In the genomic region with DNA sequence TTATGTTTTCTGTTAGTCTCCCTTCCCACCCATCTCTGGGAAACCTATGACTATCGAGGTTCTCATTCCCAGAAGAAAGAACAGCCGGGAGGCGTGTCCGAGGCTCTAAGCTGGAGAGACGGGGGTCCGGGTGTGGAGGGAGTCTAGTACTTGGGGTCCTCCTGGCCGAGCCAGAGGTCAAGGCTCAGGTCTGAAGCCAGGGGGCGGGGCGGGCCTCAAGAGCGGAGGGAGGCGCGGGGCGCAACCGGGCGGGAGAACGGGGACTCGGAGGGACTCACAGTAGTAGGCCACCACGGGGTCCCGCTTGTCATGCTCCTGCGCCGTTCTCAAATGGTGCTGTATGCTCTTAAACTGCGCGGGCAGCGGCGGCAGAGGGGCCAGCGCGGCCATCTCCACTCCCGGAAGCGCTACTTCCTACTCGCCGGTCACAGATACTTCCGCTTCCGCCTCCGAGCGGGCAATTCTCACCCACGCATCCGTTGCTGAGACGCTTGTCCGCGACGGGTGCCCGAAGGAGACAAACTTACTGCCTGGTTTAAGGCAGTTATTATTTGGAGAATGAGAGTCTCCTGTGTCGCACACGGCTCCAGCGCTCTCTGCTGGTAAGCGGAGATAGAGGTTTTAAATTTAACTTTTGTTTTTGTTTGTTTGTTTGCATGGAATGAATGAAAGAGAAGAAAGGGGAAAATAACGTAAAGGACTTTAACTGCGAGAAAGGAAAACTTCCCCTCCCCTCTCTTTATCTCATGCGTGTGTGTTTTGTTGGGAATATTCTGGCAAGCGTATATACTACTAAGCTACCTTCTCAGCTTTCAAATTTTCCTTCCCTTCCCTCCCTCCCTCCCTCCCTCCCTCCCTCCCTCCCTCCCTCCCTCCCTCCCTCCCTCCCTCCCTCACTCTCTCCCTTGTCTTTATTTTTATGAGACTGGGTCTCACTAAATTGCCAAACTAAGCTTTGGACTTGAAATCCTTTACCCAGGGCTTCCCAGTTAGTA, we compare ENCODE assay signal across 1 mouse cellular context.
TF ChIP-seq lines count a peak whose summit lies in the region.

A gene (minus strand): TSS at position 489 of the 995 bp plus-strand sequence.
A gene (plus strand): TSS at position 520 of the 995 bp plus-strand sequence.

TF ChIP-seq in MEL, 35 proteins besides CTCF, POLR2A, EP300 and RAD21 (continued from another document):
- TF ChIP-seq MYC (IDR thresholded peaks at IDR 0.05; ENCODE audit: low read depth, low read length) (0 out of 2 replicates have a peak, but pooled peaks have one; percentile 39), USF2 (IDR thresholded peaks at IDR 0.05; ENCODE audit: borderline replicate concordance in 1 of 2, insufficient read depth in 1 of 2, low read depth in 1 of 2, low read length in 2 of 2) (no peak), POLR2AphosphoS2 (IDR thresholded peaks at IDR 0.05; ENCODE audit: low read length) (no peak; the same call in 1 of the 2 replicates), ETS1 (IDR thresholded peaks at IDR 0.05; ENCODE audit: low read depth, low read length) (peak; percentile 69; the same call in 1 of the 2 replicates), RCOR1 (IDR thresholded peaks at IDR 0.05; ENCODE audit: low read depth, low read length) (peak; percentile 40; the same call in 1 of the 2 replicates), MXI1 (IDR thresholded peaks at IDR 0.05; ENCODE audit: low read depth, low read length) (peak; percentile 74), BHLHE40 (IDR thresholded peaks at IDR 0.05; ENCODE audit: borderline replicate concordance, low read depth, low read length) (0 out of 2 replicates have a peak, but pooled peaks have one; percentile 36), MYB (IDR thresholded peaks at IDR 0.05; ENCODE audit: low read depth, low read length) (peak; percentile 88), TCF12 (IDR thresholded peaks at IDR 0.05; ENCODE audit: low read depth, low read length) (peak; percentile 63; the same call in 1 of the 2 replicates), ELF1 (IDR thresholded peaks at IDR 0.05; ENCODE audit: low read depth, low read length) (peak; percentile 100), TBP (IDR thresholded peaks at IDR 0.05; ENCODE audit: low read depth, low read length) (0 out of 2 replicates have a peak, but pooled peaks have one; percentile 56), E2F4 (IDR thresholded peaks at IDR 0.05; ENCODE audit: borderline replicate concordance, low read depth, low read length) (no peak; the same call in 1 of the 2 replicates), GABPA (IDR thresholded peaks at IDR 0.05; ENCODE audit: low read depth, low read length) (no peak), SMC3 (IDR thresholded peaks at IDR 0.05; ENCODE audit: low read depth, low read length) (peak; percentile 81), ZC3H11A (IDR thresholded peaks at IDR 0.05; ENCODE audit: low read depth, low read length) (peak; percentile 57), CHD1 (IDR thresholded peaks at IDR 0.05; ENCODE audit: low read depth, low read length) (no peak; the same call in 1 of the 2 replicates), ZMIZ1 (IDR thresholded peaks at IDR 0.05; ENCODE audit: low read depth, low read length) (peak; percentile 33; the same call in 1 of the 2 replicates), HCFC1 (IDR thresholded peaks at IDR 0.05; ENCODE audit: low read depth, low read length) (peak; percentile 93), POLR2AphosphoS5 (IDR thresholded peaks at IDR 0.05; ENCODE audit: borderline replicate concordance, low read depth, low read length) (no peak), USF1 (IDR thresholded peaks at IDR 0.05; ENCODE audit: low read depth, low read length) (0 out of 2 replicates have a peak, but pooled peaks have one; percentile 17), UBTF (IDR thresholded peaks at IDR 0.05; ENCODE audit: borderline replicate concordance, insufficient read depth, low read depth, low read length) (no peak), GATA1 (IDR thresholded peaks at IDR 0.05; ENCODE audit: low read depth, low read length) (no peak), TAL1 (IDR thresholded peaks at IDR 0.05; ENCODE audit: low read length) (no peak), JUND (IDR thresholded peaks at IDR 0.05; ENCODE audit: low read depth, low read length) (no peak)
